Mouse (Mus musculus): ENCODE measurements around the gene Il11ra1. TPM values are rescaled to one million over a fixed set of nuclear protein-coding genes. Genes with fewer than 3 reads are reported as not detected.
"Not testable (repeated sequence)": the region's sequence is repeated elsewhere in the genome, so short reads cannot be mapped to it uniquely, and the experiment has no call there.

Il11ra1 gene
- polyA plus RNA-seq, 1 experiment from 2014 or later: 36.0 TPM

DNA sequence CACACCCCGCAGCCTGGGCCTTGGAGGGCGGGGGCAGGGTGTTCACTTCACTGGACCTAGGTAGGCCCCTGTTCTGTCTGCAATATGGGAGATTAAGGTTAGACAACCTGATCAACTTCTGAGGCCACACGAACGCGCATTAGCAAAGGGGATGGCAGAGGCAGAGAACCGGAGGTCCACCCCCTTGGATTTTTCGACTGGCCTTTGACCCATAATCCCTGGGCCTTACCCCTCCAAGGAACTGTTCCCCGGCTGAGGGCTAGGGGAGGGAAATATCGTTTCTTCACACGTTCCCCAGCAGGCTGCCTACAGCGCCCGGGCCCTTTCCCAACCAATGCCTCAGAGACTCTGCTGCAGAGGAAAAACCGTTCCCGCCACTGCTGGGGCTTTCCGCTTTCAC, 3.3 kb upstream of the Il11ra1 start:
- WGBS (ENCODE audit: insufficient replicate concordance): 12% methylated on average over 15 of the region's 15 CpGs
- H3K36me3 ChIP-seq (replicated peaks): not testable (repeated sequence)
- H3K27me3 ChIP-seq: peaks cover 40% of the 10 kb centered on the region

DNA sequence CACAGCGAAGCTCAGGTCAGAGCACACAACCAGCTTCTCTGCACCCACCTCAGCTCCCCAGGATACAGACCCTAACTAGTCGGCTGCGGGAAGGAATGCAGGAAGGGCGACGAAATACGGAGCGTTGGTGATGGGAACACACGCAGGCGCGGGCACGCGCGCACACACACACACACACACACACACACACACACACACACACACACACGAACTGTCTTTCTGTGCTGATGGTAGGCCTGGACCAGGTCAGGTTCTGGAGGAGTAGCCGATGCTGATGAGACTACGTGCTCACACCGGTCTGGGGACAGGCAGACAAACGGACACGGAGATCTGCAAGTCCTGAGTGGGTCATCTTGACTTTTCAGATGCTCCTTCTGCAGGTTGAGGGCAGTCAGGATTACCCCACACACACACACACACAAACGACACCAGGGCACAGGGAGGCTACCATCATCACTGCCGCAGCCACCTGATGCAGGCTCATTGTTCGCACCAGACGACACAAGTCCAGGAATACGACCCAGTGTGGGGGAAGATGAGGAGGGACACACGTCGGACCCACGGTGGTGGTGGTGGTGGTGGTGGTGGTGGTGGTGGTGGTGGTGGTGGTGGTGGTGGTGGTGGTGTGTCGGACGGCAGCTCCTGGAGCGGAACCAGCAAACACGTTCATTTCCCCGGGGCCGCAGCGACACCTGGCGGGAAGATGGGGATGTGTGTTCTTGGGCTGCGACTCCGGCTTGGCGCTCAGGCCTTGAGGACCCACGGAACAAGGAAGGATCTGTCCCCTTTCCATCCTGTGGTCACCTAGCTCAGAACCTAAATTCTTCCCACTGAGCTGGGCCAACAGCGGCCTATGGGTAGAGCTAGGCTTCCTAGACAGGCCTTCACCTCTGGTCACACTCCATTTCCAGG, 2.6 kb upstream of the Il11ra1 start, which contains the start of gene Cntfr:
Gene Cntfr, minus strand, starts transcription at position 160 of the 912 bp plus-strand sequence.
- not testable (repeated sequence) for ATAC-seq (ENCODE audit: insufficient read depth); H3K9ac ChIP-seq; H3K4me3 ChIP-seq (replicated peaks); H3K9me3 ChIP-seq (replicated peaks); H3K4me1 ChIP-seq (replicated peaks); H3K36me3 ChIP-seq (replicated peaks); H3K27ac ChIP-seq (replicated peaks)
- H3K4me2 ChIP-seq: peak within 1 kb of the TSS; percentile 10; the same call in 1 of the 2 replicates
- H3K27me3 ChIP-seq: peaks cover 40% of the 10 kb centered on the region
- 9% methylated on average over 29 of the region's 40 CpGs for WGBS (ENCODE audit: insufficient replicate concordance)

More for the DNA sequence above, 3.3 kb upstream of the Il11ra1 start:
- H3K4me2 ChIP-seq; H3K4me1 ChIP-seq (replicated peaks); H3K27ac ChIP-seq (replicated peaks); H3K4me3 ChIP-seq (replicated peaks); H3K9me3 ChIP-seq (replicated peaks); H3K9ac ChIP-seq; ATAC-seq (ENCODE audit: insufficient read depth): not testable (repeated sequence)

DNA sequence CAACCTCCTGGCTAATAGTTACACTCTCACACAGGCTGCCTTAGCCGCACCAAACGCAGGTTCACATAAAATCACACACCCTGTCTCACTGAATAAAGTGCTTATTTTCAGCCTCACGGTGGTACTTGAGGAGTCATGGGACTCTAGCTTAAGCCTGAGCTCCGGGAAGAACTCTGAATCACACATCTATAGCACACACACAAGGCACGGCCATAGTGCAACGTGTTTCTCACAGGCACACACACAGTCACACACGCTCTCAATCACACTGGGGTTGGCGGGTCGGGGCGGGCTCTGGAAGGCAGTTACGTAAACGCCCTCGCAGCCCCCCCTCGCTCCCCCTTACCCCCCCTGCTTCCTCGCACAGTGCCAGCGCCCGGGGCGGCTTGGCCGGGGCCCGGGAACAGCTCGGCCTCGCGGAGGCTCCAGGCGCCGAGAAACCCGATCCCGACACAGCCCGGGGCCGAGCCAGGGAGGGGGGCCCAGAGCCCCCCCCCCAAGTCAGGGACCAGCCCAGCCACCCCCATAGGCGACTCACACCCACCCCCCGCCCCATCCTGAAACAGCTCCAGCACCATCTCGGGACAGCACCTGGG, 1.3 kb upstream of the Il11ra1 start:
- H3K9ac ChIP-seq; ATAC-seq (ENCODE audit: insufficient read depth); H3K36me3 ChIP-seq (replicated peaks); H3K27ac ChIP-seq (replicated peaks); H3K9me3 ChIP-seq (replicated peaks); H3K4me2 ChIP-seq; H3K4me1 ChIP-seq (replicated peaks); H3K4me3 ChIP-seq (replicated peaks): not testable (repeated sequence)
- WGBS (ENCODE audit: insufficient replicate concordance): 15% methylated on average over 21 of the region's 32 CpGs
- peaks cover 38% of the 10 kb centered on the region for H3K27me3 ChIP-seq

DNA sequence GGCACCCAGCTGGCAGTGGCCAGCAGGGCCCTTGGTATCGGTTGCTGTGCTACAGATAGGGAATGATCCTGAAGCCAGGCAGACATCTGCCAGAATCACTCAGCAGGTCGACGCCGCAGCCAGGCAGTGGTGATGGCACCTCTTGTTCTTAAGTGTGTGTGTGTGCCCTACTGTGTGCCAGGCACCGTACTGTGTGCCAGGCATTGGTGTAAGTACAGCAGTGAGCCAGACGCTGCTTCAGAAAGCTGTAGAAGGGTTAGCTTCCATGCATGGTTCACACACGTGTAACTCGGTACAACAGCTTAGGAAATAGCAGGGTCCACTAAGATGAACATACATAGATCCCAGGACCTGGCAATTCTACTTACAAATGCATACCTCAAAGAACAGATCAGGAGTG, 435 bp downstream of the Il11ra1 start:
- 76% methylated on average over 3 of the region's 8 CpGs for WGBS (ENCODE audit: insufficient replicate concordance)
- not testable (repeated sequence) for H3K4me1 ChIP-seq (replicated peaks); H3K9ac ChIP-seq; H3K9me3 ChIP-seq (replicated peaks); H3K4me2 ChIP-seq; ATAC-seq (ENCODE audit: insufficient read depth); H3K36me3 ChIP-seq (replicated peaks); H3K27ac ChIP-seq (replicated peaks); H3K4me3 ChIP-seq (replicated peaks)
- peaks cover 46% of the 10 kb centered on the region for H3K27me3 ChIP-seq

DNA sequence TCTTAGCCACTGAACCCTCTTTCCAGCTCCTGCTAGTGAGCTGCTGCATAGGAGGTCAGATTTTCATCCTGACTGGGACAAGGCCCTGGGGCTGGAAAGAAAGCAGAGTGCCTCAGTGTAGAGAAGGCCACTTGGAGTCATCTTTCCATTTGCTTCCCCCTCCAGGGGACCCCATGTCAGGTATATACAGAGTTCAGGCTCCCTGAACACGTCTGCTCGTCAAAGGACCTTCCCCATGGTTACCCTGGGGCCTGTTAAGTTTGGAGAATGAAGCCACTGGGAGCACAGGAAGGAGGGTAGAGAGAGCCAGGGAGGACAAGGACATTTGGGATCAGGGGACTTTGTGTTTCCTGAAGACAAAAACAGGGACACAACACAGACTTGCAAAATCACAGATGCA, 2.4 kb downstream of the Il11ra1 start:
- WGBS (ENCODE audit: insufficient replicate concordance): 47% methylated on average over 2 of the region's 2 CpGs
- H3K36me3 ChIP-seq (replicated peaks); H3K4me1 ChIP-seq (replicated peaks); H3K4me3 ChIP-seq (replicated peaks); H3K27ac ChIP-seq (replicated peaks); H3K9me3 ChIP-seq (replicated peaks); H3K4me2 ChIP-seq; ATAC-seq (ENCODE audit: insufficient read depth); H3K9ac ChIP-seq: not testable (repeated sequence)
- H3K27me3 ChIP-seq: peaks cover 52% of the 10 kb centered on the region

DNA sequence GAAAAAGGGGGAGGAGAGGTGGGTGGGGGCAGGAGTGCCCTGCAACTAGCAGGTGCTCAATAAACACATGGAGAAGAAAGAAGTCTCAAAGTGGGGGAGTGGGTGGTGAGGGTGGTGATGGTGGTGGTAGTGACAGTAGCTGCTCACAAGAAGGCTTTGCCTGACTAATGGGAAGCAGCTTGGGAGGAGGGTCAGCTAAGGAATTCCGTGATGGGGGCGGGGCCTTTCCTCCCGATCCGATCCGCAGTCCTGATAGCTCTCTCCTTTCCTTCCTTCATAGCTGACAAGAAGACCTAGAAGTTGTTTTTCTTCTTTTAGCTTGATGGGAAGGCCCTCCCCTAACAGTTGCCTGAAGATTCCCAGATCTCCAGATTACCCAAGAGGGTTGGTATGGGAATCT, 4.9 kb downstream of the Il11ra1 start:
- Histone ChIP-seq H3K4me2 (no peak overlapping the region), H3K27ac (replicated peaks) (no peak overlapping the region), H3K27me3 (peaks cover 48% of the 10 kb centered on the region), H3K9ac (no peak overlapping the region), H3K9me3 (replicated peaks) (no peaks in the 10 kb centered on the region), H3K4me3 (replicated peaks) (no peak overlapping the region), H3K4me1 (replicated peaks) (no peaks in the 10 kb centered on the region), H3K36me3 (replicated peaks) (no peaks in the 10 kb centered on the region)
- ATAC-seq (ENCODE audit: insufficient read depth): no peak
- 16% methylated on average over 5 of the region's 5 CpGs for WGBS (ENCODE audit: insufficient replicate concordance)

DNA sequence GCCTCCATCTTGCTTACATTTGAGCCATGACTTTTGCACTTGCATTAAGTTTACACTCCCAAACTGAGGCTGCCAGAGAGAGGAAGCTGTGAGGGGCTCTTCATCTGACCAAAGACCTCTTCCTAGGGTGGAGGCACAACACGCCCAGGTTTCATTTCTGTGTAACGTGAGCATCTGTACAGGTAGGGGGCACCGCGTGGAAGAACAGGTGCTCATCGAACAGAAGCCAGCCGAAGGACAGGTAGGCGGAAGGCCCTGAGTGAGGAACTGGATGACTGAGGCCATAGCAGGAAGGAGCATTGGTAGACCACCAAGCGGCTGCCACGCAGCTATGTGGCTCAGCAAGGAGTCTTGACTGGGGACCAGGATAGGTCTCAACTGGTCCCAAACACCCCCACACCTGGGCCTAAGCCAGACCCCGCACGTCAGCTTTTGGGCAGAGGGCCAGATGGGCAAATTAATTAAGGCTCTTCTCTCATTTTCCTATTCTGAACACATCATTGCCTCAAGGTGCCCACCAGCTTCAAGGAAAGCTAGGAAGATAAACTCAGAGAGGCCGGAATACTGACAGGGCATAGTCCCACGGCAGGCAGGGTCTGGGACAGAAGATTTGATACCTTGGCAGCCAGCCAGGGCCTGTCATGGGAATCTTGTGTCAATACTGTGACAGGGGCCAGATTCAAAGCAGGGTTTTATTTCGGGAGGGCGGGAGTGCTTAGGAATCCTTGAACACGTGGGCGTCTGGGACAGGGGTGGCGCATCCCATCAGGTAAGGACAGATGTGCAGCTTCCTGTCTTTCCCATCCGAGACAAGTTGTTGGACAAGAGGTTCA, 6.3 kb downstream of the Il11ra1 start:
- Histone ChIP-seq H3K36me3 (replicated peaks) (no peaks in the 10 kb centered on the region), H3K9me3 (replicated peaks) (no peaks in the 10 kb centered on the region), H3K4me1 (replicated peaks) (no peaks in the 10 kb centered on the region), H3K27me3 (peaks cover 48% of the 10 kb centered on the region), H3K4me2 (no peak overlapping the region), H3K9ac (no peak overlapping the region), H3K4me3 (replicated peaks) (no peak overlapping the region), H3K27ac (replicated peaks) (no peak overlapping the region)
- 62% methylated on average over 19 of the region's 19 CpGs for whole genome bisulfite sequencing (ENCODE audit: insufficient replicate concordance)
- no peak for ATAC-seq (ENCODE audit: insufficient read depth)

DNA sequence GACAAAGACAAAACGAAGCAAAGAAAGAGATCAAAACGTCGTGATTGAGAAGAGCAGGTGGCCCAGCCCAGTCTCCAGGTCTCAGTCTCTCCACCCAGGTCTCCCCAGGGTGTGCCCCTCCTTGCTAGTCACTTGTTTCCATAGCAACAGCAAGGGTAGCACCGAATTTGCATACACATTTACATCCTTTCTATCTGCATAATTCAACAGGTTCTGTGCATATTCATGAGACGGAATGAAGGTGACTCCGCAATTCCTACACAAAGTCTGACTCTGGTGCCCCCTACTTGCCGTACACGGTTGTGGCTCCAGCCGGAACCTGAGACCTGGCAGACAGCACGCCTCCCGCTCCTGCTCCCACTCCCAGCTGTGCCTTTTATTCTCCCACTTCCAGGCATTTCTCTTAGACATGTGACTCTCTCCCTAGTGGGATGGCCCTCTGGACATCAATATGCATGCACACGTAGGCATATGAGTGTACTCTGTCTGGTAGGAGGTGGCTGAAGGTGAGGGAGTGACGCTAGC, 7.3 kb downstream of the Il11ra1 start:
- Histone ChIP-seq H3K4me1 (replicated peaks) (peaks cover 5% of the 10 kb centered on the region), H3K4me3 (replicated peaks) (no peak overlapping the region), H3K27me3 (peaks cover 48% of the 10 kb centered on the region), H3K9ac (no peak overlapping the region), H3K9me3 (replicated peaks) (no peaks in the 10 kb centered on the region), H3K4me2 (no peak overlapping the region), H3K27ac (replicated peaks) (no peak overlapping the region), H3K36me3 (replicated peaks) (peaks cover 4% of the 10 kb centered on the region; the same call in 1 of the 2 replicates)
- WGBS (ENCODE audit: insufficient replicate concordance): 6% methylated on average over 13 of the region's 13 CpGs
- ATAC-seq (ENCODE audit: insufficient read depth): no peak

DNA sequence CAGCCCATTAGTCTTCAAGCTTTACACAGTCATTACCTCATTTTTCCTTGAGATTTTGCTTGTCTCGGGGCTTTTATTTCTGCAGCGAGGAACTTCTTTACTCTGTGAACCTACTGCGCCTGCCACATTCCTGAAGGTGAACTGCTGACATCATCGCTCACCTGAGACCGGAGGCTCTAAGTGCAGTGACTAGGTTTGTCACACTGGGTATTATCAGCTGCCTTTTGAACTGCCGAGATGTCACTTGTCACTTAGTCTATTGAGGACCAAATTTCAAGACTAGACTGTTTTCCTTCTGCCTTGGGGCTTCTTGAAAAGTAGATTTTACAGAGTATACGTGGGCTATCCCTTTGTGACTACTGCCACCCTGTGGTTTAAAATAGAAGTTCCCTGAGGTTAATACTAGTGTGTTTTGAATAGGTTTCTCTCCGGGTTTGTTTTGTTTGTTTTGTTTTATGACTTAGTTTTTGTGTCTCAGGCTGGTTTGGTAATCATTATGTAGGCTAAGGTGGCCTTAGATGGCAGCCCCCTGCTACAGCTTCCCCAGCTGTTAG, 8.5 kb downstream of the Il11ra1 start:
- Histone ChIP-seq H3K36me3 (replicated peaks) (peaks cover 7% of the 10 kb centered on the region; the same call in 1 of the 2 replicates), H3K4me1 (replicated peaks) (peaks cover 14% of the 10 kb centered on the region), H3K9ac (no peak overlapping the region), H3K27ac (replicated peaks) (no peak overlapping the region), H3K4me3 (replicated peaks) (no peak overlapping the region), H3K27me3 (peaks cover 45% of the 10 kb centered on the region), H3K9me3 (replicated peaks) (no peaks in the 10 kb centered on the region), H3K4me2 (no peak overlapping the region)
- ATAC-seq (ENCODE audit: insufficient read depth): no peak
- 36% methylated on average over 8 of the region's 8 CpGs for WGBS (ENCODE audit: insufficient replicate concordance)

DNA sequence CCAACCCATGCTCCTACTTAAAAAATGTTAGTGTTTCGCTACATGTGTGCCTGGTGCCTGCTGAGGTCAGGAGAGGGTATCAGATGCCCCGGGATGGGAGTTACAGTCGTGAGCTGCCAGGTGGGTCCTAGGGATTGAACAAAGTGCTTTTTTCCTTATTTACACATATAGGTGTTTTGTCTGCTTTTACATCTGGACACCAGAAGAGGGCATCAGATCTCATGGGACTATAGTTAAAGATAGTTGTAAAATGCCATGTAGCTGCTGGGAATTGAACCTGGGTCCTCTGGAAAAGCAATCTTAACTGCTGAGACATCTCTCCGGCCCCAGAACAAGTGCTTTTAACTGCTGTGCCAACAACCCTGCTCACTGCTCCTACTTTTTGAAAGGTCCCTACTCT, 10.4 kb downstream of the Il11ra1 start:
- peaks cover 25% of the 10 kb centered on the region for H3K4me1 ChIP-seq (replicated peaks)
- no peak for ATAC-seq (ENCODE audit: insufficient read depth)
- H3K9ac ChIP-seq: no peak overlapping the region
- no peaks in the 10 kb centered on the region for H3K9me3 ChIP-seq (replicated peaks)
- no peak overlapping the region for H3K27ac ChIP-seq (replicated peaks)
- no peak overlapping the region for H3K4me3 ChIP-seq (replicated peaks)
- WGBS (ENCODE audit: insufficient replicate concordance): 60% methylated on average over 4 of the region's 4 CpGs
- peaks cover 30% of the 10 kb centered on the region for H3K27me3 ChIP-seq
- H3K4me2 ChIP-seq: no peak overlapping the region
- H3K36me3 ChIP-seq (replicated peaks): peaks cover 7% of the 10 kb centered on the region; the same call in 1 of the 2 replicates
